Mouse (Mus musculus) gastrocnemius, postnatal 10 days (tissue): Measurements from ENCODE around the gene Cx3cl1. TPM values are rescaled to one million over a fixed set of nuclear protein-coding genes. Genes with fewer than 3 reads are reported as not detected.

Experiments
- DNase-seq: peaks from one replicate; pipeline ENCODE4 v3.0.0; 2021; ENCODE audit warnings: mixed read lengths
- total RNA-seq, 2 experiments: library from RNA; stranded (reverse); gene quantifications; 2 replicates each; pipeline ENCODE4 v1.2.3; 2021

Gene Cx3cl1
- total RNA-seq, 2 experiments from 2014 or later = 1.2 to 2.4 TPM

DNA sequence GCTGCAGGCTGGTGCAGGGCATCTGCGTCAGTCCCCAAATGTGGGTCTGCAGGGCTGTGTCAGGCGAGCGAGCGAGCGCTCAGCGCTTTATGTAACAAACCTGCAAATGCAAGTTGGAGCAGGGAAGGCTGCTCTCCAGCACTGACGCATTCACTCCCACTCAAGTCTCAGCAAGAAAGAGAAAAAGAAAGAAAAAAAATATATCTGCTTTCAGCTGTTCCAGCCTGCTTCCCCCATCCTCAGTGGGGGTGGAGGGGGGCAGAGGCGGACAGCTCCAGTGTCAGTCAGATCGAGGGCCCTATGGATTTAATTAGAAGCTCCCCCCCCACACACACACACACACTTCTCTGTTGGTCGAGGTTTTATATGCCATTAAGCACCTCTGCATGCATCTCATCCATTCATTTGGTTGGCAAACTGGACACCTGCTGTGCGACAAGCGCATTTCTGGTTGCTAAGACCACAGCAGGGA lies 1.9 kb downstream of the Cx3cl1 start:
- DNase-seq = no peak

DNA sequence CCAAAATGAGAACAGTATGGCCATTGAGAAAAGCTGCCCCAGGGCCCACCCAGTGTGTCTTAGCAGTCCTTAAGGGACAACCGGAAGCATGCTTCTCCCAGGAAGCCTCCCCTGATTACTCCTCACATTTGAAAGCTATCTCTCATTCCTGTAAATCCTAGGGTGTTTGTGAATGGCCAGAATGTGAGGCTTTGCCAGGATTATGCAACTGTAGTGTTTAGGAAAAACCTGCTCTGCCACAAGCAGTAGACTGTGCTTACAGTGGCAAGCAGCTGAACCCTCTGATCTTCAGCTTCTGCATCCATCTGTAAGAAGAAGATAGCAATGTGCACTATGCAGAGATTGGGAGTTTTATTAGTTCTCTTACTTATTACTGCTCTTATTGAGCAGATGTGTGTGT lies 2.8 kb downstream of the Cx3cl1 start:
- no peak for DNase-seq

DNA sequence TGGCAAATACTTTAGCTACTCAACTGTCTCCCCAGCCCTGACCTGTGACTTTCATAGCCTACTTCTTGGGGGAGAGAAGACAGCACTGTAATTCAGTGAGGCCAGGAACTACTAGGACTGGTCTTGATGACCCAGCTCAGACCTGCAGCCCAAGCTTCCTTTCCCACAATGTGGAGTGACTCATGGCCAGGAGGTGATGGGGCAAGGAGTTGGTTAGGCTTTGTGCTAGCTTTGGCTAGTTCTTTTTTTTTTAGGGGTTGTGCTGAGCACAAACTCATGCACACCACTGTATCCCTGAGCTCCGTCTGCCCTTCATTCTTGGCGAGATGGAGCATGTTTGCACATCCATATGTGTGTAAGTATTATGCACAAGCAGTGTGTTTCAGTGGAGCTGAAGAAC lies 4.5 kb downstream of the Cx3cl1 start:
- DNase-seq = no peak

DNA sequence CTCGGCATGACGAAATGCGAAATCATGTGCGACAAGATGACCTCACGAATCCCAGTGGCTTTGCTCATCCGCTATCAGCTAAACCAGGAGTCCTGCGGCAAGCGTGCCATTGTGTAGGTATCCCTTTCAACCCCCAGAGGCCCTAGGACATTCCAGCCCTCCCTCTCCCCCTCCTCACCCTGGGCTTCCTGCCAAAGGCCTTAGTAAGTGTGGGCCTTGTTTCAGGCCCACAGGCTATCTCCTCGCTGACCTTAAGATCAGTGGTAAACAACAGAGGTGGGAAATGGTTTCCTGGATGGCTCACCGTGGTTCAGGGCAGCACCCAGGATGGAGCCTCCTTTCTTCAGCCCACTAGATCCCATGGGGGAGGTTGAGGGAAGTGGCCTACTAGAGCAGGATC lies 6.2 kb downstream of the Cx3cl1 start:
- DNase-seq = no peak

DNA sequence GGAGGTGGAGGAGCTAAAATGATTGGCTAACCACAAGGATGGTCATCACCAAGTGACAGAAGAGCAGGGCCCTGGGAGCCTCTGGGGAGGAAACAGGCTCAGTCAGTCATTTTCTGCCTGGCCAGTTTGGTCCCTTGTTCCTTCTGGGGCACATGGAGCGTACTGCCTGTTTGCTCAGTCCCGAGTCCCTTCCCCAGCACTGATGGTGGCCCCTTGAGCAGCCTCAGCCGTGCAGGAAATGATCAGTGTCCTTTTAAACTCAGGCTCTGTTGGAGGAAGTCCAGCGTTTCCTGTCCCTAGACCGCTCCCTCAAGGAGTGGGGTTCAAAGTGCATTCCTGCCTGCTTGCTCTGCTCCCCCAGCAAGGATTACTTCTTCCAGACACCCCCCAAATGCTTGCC lies 6.7 kb downstream of the Cx3cl1 start:
- no peak for DNase-seq

DNA sequence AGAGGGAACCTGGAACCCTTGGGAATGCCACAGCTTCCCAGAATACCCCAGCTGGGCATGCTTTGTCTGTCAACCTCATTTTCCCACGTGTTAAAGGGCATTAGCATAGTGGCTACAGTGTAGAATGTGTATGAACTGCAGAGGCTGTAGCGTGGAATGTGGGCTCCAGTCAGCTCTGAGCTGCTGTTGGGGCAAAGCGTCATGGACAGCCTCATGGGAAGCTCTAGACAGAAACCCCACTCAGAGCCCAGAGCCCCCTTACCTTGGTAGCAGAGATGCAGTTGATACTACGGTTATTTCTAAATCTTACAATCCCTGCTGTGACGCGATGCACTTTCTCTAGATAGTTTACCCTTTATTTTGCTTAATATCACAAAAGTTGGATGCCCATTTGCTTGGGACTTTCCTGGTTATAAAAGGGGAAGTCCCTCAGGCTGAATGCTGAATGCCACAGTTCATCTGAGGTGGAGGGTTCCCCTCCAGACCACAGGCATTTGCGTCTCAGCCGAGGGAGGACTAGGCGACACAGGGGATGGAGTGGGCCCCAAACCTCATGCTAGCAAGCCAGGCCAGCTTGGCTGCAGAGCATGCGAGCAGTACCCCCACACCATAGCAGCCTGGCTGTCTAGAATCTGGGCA lies 7.2 kb downstream of the Cx3cl1 start:
- DNase-seq = no peak

DNA sequence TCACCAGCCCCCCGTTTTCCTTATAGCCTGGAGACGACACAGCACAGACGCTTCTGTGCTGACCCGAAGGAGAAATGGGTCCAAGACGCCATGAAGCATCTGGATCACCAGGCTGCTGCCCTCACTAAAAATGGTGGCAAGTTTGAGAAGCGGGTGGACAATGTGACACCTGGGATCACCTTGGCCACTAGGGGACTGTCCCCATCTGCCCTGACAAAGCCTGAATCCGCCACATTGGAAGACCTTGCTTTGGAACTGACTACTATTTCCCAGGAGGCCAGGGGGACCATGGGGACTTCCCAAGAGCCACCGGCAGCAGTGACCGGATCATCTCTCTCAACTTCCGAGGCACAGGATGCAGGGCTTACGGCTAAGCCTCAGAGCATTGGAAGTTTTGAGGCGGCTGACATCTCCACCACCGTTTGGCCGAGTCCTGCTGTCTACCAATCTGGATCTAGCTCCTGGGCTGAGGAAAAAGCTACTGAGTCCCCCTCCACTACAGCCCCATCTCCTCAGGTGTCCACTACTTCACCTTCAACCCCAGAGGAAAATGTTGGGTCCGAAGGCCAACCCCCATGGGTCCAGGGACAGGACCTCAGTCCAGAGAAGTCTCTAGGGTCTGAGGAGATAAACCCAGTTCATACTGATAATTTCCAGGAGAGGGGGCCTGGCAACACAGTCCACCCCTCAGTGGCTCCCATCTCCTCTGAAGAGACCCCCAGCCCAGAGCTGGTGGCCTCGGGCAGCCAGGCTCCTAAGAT lies 7.9 kb downstream of the Cx3cl1 start:
- no peak for DNase-seq

DNA sequence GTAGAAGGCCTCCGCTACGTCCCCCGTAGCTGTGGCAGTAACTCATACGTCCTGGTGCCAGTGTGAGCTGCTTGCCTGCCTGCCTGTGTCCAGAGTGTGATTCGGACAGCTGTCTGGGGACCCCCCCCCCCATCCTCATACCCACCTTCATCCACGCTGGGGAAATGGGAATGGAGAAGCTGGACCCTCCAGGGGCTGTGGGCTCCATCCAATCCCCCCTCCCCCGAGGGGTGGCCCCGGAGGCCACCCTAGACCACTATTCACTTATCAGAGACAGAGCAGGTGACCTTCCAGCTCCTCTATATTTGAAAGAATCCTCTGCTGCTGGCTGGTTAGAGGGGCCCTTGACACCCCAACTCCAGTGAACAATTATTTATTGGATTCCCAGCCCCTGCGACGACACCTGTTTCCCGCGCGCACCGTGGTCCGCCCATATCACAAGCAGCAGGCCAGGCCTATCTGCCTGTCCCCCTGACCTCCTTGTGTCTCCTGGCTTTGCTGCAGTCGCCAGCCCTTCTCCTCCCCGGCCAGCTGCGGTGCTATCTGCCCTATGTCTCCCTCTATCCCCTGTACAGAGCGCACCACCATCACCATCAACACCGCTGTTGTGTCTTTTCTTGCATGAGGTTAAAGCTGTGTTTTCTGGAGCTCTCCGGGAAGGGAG lies 8.8 kb downstream of the Cx3cl1 start:
- no peak for DNase-seq

DNA sequence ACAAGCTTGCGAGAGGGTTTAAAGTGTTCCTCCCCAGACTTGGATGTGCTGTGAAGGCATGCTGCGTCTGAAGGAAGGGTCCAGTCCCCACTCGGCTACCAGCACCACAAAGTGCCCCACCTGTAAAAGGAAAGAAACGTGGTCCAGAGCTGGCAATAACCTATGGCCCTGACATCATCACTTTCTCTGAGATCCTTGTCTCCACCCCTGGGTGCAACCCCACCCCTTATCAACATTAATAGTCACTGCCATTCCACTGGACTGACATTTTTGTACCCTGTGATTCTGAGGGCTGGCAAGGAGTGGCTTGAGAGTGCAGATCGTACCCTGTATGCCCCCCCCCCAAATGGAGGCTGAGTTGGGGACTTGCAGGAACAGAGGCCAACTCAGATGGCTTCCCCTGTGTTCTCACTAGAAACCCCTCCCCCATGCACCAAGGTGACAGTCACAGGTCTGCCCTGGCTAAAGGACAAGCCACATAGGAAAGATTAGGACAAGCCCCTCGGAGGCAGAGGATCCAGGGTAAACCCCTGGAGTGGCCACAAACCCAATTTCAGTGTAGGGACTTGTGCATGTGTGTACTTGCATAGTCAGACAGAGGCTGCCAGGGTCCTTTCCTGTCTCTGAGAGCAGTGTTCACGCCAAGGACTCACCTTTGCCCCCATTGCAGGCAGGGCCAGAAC lies 9.5 kb downstream of the Cx3cl1 start:
- no peak for DNase-seq

DNA sequence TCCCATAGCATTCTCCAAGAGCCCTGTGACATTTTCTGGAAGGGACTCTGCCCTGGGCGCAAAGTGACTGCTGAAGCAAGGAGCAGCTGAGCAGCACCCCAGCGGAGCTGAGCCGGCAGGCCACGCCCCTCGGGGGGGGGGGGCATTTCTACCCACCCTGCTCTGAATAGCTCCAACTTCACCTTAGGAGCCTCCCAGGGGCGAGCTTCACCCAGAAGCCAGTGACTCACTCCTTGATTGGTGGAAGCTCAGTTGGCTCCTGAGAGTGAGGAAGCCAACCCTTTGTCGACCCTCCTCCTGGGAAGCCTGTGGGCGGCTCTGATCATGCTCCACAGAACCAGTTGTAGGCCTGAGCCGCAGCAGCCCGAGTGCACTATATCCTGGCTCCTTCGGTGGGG lies 10.0 kb downstream of the Cx3cl1 start:
- DNase-seq = no peak

DNA sequence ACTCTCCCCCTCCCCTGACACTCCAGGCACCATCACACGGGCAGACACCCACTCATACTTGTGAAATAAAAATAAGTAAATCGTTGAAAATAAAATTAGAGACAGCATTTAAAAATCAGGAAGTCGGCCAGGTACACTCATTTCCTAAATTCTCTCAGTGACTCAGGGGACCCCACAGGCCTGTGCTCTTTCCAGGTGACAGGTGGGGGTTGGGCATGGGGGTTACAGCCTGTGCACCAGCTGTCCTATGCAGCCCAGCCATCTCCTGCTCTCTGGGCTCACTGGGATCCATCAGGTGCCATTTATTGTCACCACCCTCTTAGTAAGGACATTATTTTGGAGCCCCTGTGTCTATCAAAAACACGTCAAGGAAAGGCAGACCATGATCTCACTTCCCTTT lies 12.1 kb downstream of the Cx3cl1 start:
- DNase-seq = no peak

DNA sequence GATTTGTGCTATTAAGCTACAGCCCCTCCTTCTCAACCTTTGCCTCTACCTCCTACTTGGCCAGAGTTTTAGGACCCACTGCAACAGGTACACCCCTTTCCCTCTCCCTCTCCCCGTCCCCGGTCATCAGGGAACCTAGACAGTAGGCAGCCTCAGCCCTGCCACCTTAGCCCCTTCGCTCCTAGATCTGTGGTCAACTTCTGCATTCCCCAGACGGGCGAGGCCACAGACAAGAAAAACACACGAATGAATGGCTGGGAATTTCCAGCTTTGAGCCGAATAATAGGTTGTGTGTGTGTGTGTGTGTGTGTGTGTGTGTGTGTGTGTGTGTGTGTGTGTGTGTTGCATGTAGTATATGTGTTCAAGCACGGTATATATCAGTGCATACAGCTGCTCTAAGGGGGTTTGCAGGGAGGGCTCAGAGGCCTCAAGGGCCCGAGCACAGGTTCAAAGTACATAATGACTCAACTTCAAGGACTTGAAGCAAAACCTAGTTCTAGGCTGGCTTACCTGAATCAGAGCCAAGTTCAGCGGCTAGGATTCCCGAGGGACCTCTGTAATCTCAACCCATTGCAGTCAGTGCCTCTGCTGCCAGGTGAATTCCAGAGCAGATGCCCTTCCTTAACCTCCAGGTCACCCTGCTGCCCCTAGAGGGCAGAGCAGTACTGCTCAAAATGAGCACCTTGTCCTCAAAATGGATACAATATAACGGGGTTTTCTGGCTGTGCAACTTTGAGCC lies 13.6 kb downstream of the Cx3cl1 start:
- peak; percentile 18 for DNase-seq

DNA sequence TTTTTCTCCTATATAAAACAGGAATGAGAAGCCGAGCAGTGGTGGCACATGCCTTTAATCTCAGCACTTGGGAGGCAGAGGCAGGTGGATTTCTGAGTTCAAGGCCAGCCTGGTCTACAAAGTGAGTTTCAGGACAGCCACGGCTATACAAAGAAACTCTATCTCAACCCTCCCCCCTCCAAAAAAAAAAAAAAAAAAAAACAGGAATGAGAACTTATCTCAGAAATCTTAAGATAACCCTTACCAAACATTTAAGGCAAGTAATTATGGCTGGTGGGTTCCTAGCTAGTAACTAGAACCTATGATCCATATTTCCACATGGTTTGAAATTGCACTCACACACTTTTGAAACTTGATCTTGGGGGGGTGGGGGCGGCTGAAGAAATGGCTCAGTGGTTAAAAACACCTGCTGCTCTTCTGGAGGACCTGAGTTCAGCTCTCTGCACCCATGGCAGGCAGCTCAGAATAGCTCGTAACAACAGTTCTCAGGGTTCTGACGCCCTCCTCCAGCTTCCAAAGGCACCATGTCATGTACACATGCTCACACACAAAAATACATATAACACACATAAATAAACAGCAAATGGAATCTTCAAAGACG lies 14.3 kb downstream of the Cx3cl1 start:
- no peak for DNase-seq

DNA sequence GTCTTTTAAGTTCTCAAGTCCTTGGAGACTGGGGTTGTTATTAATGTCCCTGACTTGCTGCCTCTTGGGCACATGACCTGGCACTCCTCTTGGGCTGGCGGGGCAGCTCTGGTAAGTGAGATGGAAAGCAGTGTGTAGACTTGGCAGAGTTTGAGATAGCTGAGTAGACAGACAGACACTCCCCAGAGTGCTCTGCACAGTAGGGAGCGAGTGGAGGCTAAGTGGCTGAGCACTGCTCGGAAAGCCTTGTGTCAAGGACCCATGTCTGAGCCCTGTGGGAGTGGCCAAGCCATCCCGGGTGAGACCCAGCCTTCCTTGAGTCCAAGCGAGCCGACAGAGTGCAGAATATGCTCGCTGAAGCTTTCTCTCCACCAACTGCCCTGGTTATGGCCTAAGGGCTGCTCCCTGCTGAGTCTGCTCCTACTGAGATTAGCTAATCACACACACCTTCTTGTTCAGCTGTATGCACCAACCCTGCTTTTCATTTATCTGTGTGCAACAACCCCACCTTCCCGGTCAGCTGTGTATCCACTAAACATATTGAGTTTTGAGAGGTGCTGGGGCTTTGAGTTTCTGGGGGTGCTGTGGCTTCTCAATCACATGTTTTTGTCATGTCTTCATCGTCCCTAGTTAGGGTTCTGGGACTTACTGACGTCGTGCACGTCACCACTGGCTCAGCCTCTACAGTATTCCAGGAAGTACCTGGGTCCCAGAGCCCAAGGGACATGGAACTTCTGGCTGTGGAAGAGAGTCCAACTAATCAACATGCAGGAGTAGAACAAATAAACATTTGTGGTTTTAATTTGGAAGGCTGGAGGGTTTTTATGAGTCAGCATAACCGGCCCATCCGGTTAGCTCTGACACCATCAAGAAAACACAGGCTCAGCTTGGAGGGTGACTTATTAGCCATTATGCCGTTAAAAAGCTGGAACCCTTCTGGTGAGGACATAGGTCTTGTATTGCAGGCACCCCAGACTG lies 16.0 kb downstream of the Cx3cl1 start:
- peak; percentile 26 for DNase-seq

DNA sequence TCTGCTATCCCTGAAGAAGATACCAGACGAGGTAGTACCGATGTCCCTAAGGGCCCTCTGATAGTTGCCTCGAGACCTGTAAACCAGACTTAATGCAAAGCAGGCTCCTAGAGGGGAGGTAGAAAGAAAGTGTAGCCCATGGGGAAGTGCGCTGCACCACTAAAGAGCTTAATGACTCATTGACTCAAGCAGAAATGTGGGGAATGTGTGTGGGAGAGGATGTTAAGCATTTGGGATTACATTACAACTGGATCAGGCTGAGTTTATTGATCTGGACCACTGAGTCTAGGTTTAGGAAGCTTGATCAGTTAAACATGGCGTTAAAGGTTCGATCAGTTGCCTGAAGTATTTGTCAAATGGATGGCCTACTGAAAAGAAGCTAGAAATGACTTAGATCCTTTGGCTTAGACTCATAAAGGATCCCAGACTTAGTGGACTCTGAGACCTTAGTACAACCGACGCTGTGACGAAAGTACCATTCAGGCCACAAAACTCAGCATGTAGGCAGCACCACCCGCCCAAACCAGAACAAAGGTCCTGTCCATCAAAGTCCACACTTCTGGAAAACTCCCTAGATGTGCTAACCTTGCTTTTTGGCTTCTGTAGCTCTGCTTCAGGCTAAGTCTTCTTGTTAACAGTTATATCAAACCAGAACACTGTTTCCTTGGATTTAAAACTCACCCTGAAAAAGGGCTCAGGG lies 17.6 kb downstream of the Cx3cl1 start:
- DNase-seq = no peak

DNA sequence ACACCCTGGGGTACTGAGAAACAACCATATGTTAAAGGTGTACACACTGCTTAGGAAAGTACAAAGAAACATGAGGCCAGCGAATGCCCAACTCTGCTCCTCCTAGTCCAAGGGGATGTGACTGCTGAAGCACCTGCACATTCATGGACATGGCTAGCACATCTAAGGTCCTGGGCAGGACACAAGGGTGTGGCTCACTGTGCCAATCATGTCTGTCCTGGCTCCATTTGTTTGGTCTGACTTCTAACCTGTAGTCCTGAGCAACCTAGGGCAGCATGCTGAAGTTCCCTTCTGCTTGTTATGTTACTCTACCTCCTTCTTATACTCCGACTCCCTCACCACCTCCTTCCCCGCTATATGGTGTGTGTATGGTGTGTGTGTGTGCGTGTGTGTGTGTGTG lies 22.6 kb downstream of the Cx3cl1 start:
- DNase-seq = no peak

DNA sequence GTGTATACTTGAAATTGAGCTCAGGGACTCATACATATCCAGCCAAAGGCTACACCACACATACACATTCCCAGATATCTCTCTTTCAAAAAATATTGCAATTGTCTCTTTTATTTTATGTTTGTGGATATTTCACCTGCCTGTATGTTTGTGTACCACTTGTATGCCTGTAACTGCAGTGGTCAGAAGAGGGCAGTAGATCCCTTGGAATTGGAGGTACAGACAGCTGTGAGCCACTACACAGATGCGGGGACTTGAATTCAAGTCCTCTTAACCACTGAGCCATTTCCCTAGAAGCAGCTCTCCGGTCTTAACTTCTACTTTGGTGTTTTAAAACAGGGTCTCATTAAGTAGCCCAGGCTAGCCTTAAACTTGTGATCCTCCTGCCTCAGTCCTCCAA lies 23.0 kb downstream of the Cx3cl1 start:
- DNase-seq = no peak

DNA sequence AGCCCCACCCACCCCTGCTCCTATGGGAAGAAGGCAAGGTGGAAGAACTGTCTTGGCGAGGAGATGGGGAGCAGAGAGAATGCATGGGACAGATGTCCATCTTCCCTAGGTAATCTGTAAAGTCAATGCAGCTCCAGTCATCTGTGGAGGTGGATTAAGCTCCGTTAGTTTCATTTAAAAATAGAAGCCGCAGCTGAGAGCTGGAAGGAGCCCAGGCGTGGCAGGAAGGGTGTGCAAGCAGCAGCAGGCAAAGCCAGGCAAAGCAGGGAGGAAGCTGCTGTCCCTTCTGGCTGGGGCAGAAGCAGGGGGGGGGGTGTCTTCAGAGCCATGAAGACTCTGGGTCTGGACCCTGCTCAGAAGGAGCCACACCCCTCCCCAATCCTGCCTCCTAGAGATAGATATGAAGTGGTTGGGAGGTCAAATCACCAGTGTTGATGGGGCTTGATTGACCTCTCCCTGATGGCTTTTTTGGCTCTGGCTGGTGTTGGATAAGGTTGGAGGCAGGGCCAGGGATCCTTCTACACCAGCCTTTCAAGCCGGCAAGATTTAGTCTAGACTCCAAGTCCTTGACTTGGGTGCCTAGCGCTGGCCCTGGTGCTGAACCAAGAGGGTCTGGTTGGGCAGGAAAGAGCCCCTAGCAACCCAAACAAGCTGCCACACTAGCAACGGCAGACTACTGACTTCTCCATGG lies 28.6 kb downstream of the Cx3cl1 start:
- peak; percentile 28 for DNase-seq
